In genomic region chr9:113629191-113629590, GRCm38 (mm10) we compare ENCODE assay signal across 12 mouse cellular contexts.
DNase-seq lines count a peak whose midpoint lies in the region; ATAC-seq and TF ChIP-seq lines count a peak whose summit lies in the region.
"Had no signal": no experiment of that assay in that cellular context is flagged by ENCODE, and none has a peak within 500 bp of the region (broad histone marks: within the 10 kb centered on the region; RNA-seq: fewer than 3 reads in every experiment).

No protein-coding gene starts in this region.

- no peak for TF ChIP-seq EP300 in stomach, postnatal 0 days (optimal IDR thresholded peaks at IDR 0.05)

- peaks cover 8% of the 10 kb centered on the region for H3K4me1 ChIP-seq in hindbrain, embryonic 13.5 days (replicated peaks)
- H3K4me1 ChIP-seq in hindbrain, postnatal 0 days (ENCODE audit: insufficient read depth, low read length), result no peaks in the 10 kb centered on the region
- H3K4me1 ChIP-seq in stomach, embryonic 14.5 days (ENCODE audit: control insufficient read depth, insufficient read depth, low read length), result no peaks in the 10 kb centered on the region
- no peaks in the 10 kb centered on the region for H3K4me1 ChIP-seq in stomach, postnatal 0 days (replicated peaks; ENCODE audit: control insufficient read depth, insufficient read depth)
- H3K4me1 ChIP-seq in limb, embryonic 13.5 days, result 0 out of 2 replicates have a peak, but pooled peaks cover 4% of the 10 kb centered on the region
- no peaks in the 10 kb centered on the region for H3K4me1 ChIP-seq in liver, embryonic 12.5 days
- H3K4me1 ChIP-seq: embryonic facial prominence, embryonic 10.5 days; intestine, embryonic 15.5 days had no signal

- TF ChIP-seq CTCF in hindbrain, postnatal 0 days (IDR thresholded peaks at IDR 0.05; ENCODE audit: low read depth), result no peak
- TF ChIP-seq CTCF in stomach, postnatal 0 days (IDR thresholded peaks at IDR 0.05; ENCODE audit: low read depth), result no peak

- no peak overlapping the region for H3K4me3 ChIP-seq in hindbrain, embryonic 13.5 days
- H3K4me3 ChIP-seq in hindbrain, postnatal 0 days (ENCODE audit: low read length), result no peak overlapping the region
- no peak overlapping the region for H3K4me3 ChIP-seq in stomach, embryonic 14.5 days (ENCODE audit: low read depth, low read length)
- no peak overlapping the region for H3K4me3 ChIP-seq in stomach, postnatal 0 days (ENCODE audit: low read depth, low read length)
- H3K4me3 ChIP-seq in limb, embryonic 13.5 days, result no peak overlapping the region
- no peak overlapping the region for H3K4me3 ChIP-seq in liver, embryonic 12.5 days
- H3K4me3 ChIP-seq: embryonic facial prominence, embryonic 10.5 days; erythroblast, embryonic 14.5 days; heart, embryonic 10.5 days; intestine, embryonic 15.5 days had no signal

- no peak overlapping the region for H3K27ac ChIP-seq in hindbrain, embryonic 13.5 days
- no peak overlapping the region for H3K27ac ChIP-seq in hindbrain, postnatal 0 days
- H3K27ac ChIP-seq in stomach, embryonic 14.5 days (ENCODE audit: low read length), result no peak overlapping the region
- no peak overlapping the region for H3K27ac ChIP-seq in stomach, postnatal 0 days (replicated peaks)
- no peak overlapping the region for H3K27ac ChIP-seq in limb, embryonic 13.5 days
- no peak overlapping the region for H3K27ac ChIP-seq in liver, embryonic 12.5 days
- H3K27ac ChIP-seq: embryonic facial prominence, embryonic 10.5 days; heart, embryonic 10.5 days; intestine, embryonic 15.5 days; liver, embryonic 14.5 days had no signal

- no peaks in the 10 kb centered on the region for H3K9me3 ChIP-seq in hindbrain, embryonic 13.5 days
- no peaks in the 10 kb centered on the region for H3K9me3 ChIP-seq in hindbrain, postnatal 0 days (ENCODE audit: low read length)
- H3K9me3 ChIP-seq in stomach, embryonic 14.5 days (ENCODE audit: control insufficient read depth, low read depth, low read length), result no peaks in the 10 kb centered on the region
- no peaks in the 10 kb centered on the region for H3K9me3 ChIP-seq in stomach, postnatal 0 days (ENCODE audit: control insufficient read depth, low read length)
- H3K9me3 ChIP-seq in limb, embryonic 13.5 days, result peaks cover 5% of the 10 kb centered on the region; the same call in 1 of the 2 replicates
- 0 out of 2 replicates have a peak, but pooled peaks cover 3% of the 10 kb centered on the region for H3K9me3 ChIP-seq in liver, embryonic 12.5 days (replicated peaks)
- H3K9me3 ChIP-seq: heart, embryonic 10.5 days; intestine, embryonic 15.5 days had no signal

- 0 out of 2 replicates have a peak, but pooled peaks cover 4% of the 10 kb centered on the region for H3K27me3 ChIP-seq in hindbrain, embryonic 13.5 days
- no peaks in the 10 kb centered on the region for H3K27me3 ChIP-seq in hindbrain, postnatal 0 days (ENCODE audit: insufficient read depth, low read length)
- H3K27me3 ChIP-seq in stomach, embryonic 14.5 days (ENCODE audit: control insufficient read depth, insufficient read depth, low read length), result no peaks in the 10 kb centered on the region
- H3K27me3 ChIP-seq in stomach, postnatal 0 days (ENCODE audit: control insufficient read depth, insufficient read depth, low read length), result no peaks in the 10 kb centered on the region
- H3K27me3 ChIP-seq in limb, embryonic 13.5 days, result peaks cover 5% of the 10 kb centered on the region; the same call in 1 of the 2 replicates
- no peaks in the 10 kb centered on the region for H3K27me3 ChIP-seq in liver, embryonic 12.5 days (replicated peaks)
- H3K27me3 ChIP-seq: intestine, embryonic 15.5 days had no signal

- ATAC-seq in hindbrain, embryonic 13.5 days (ENCODE audit: low FRiP score), result 0 out of 2 replicates have a peak, but pooled peaks have one; percentile 24
- ATAC-seq in hindbrain, postnatal 0 days, result no peak
- peak; percentile 14; the same call in 1 of the 2 replicates for ATAC-seq in stomach, embryonic 14.5 days (ENCODE audit: insufficient number of reproducible peaks, insufficient read depth, low FRiP score, low read depth)
- no peak for ATAC-seq in stomach, postnatal 0 days (ENCODE audit: low FRiP score, low TSS enrichment)
- 0 out of 2 replicates have a peak, but pooled peaks have one; percentile 20 for ATAC-seq in limb, embryonic 13.5 days (ENCODE audit: low FRiP score, low read depth)
- no peak for ATAC-seq in liver, embryonic 12.5 days
- ATAC-seq: intestine, embryonic 15.5 days had no signal

- H3K4me2 ChIP-seq in hindbrain, embryonic 13.5 days, result no peak overlapping the region
- no peak overlapping the region for H3K4me2 ChIP-seq in hindbrain, postnatal 0 days (ENCODE audit: low read depth, low read length)
- H3K4me2 ChIP-seq in stomach, embryonic 14.5 days (replicated peaks; ENCODE audit: low read depth, low read length), result no peak overlapping the region
- no peak overlapping the region for H3K4me2 ChIP-seq in stomach, postnatal 0 days (replicated peaks; ENCODE audit: low read depth)
- no peak overlapping the region for H3K4me2 ChIP-seq in limb, embryonic 13.5 days (replicated peaks)
- H3K4me2 ChIP-seq in liver, embryonic 12.5 days, result no peak overlapping the region
- H3K4me2 ChIP-seq: intestine, embryonic 15.5 days had no signal

- WGBS in hindbrain, embryonic 13.5 days, result 89% methylated on average over 11 of the region's 11 CpGs
- 71% methylated on average over 11 of the region's 11 CpGs for WGBS in hindbrain, postnatal 0 days
- 83% methylated on average over 11 of the region's 11 CpGs for WGBS in stomach, embryonic 14.5 days
- 88% methylated on average over 11 of the region's 11 CpGs for WGBS in stomach, postnatal 0 days
- WGBS in limb, embryonic 13.5 days, result 81% methylated on average over 11 of the region's 11 CpGs
- 78% methylated on average over 11 of the region's 11 CpGs for WGBS in liver, embryonic 12.5 days (ENCODE audit: insufficient replicate concordance)

- DNase-seq in hindbrain, postnatal 0 days (ENCODE audit: low spot score), result no peak
- no peak for DNase-seq in stomach, postnatal 0 days (ENCODE audit: low spot score)
- no peak for DNase-seq in retina, embryonic 14.5 days (ENCODE audit: low spot score)

- H3K9ac ChIP-seq in hindbrain, embryonic 13.5 days, result no peak overlapping the region
- H3K9ac ChIP-seq in hindbrain, postnatal 0 days (replicated peaks; ENCODE audit: low read length), result no peak overlapping the region
- no peak overlapping the region for H3K9ac ChIP-seq in stomach, embryonic 14.5 days (replicated peaks; ENCODE audit: low read depth, low read length)
- H3K9ac ChIP-seq in stomach, postnatal 0 days (ENCODE audit: low read length), result no peak overlapping the region
- no peak overlapping the region for H3K9ac ChIP-seq in limb, embryonic 13.5 days
- no peak overlapping the region for H3K9ac ChIP-seq in liver, embryonic 12.5 days
- H3K9ac ChIP-seq: intestine, embryonic 15.5 days; liver, embryonic 14.5 days had no signal

- no peaks in the 10 kb centered on the region for H3K36me3 ChIP-seq in hindbrain, embryonic 13.5 days
- no peaks in the 10 kb centered on the region for H3K36me3 ChIP-seq in hindbrain, postnatal 0 days (ENCODE audit: insufficient read depth, low read length)
- no peaks in the 10 kb centered on the region for H3K36me3 ChIP-seq in stomach, embryonic 14.5 days (ENCODE audit: control insufficient read depth, insufficient read depth, low read length)
- no peaks in the 10 kb centered on the region for H3K36me3 ChIP-seq in stomach, postnatal 0 days (ENCODE audit: control insufficient read depth, insufficient read depth, low read length)
- H3K36me3 ChIP-seq in limb, embryonic 13.5 days, result no peaks in the 10 kb centered on the region
- no peaks in the 10 kb centered on the region for H3K36me3 ChIP-seq in liver, embryonic 12.5 days
- H3K36me3 ChIP-seq: embryonic facial prominence, embryonic 10.5 days; heart, embryonic 10.5 days; intestine, embryonic 15.5 days had no signal

Comparison
In these comparisons a context has a peak if more than half of its experiments do, and no peak if none do; other contexts are left out.
1. ATAC-seq: peak in hindbrain, embryonic 13.5 days (single experiment), stomach, embryonic 14.5 days (single experiment) and limb, embryonic 13.5 days (single experiment); none in hindbrain, postnatal 0 days (single experiment), stomach, postnatal 0 days (single experiment) and liver, embryonic 12.5 days (single experiment).